Mouse (Mus musculus): ENCODE data around the gene Gm15085. TPM values are rescaled to one million over a fixed set of nuclear protein-coding genes. Genes with fewer than 3 reads are reported as not detected.

Gm15085 gene
- polyA plus RNA-seq (2012; rRNA removed) = not detected in 2 replicates

GRCm38 (mm10) chrX:149447317-149447716, at the start of gene Gm15085:
TSS of gene Gm15085 (plus strand) at chrX:149447617.

Other genes with a start within 250 kb of the Gm15085 start
- gene Gm15093, start 175.2 kb upstream of the Gm15085 start, polyA plus RNA-seq (2012; rRNA removed) = not detected in 2 replicates
- gene Gm10439, start 147.0 kb downstream of the Gm15085 start, polyA plus RNA-seq (2012; rRNA removed) = not detected in 2 replicates

Data from central nervous system, embryonic 14 days (tissue).